Mouse (Mus musculus): ENCODE measurements around the gene Cxcl2. TPM values are rescaled to one million over a fixed set of nuclear protein-coding genes. Genes with fewer than 3 reads are reported as not detected.
A peak's percentile ranks its signal among the peaks of the same experiment; 100 is the strongest.

Cxcl2 gene
- polyA plus RNA-seq, 1 experiment from 2014 or later = not detected

DNA sequence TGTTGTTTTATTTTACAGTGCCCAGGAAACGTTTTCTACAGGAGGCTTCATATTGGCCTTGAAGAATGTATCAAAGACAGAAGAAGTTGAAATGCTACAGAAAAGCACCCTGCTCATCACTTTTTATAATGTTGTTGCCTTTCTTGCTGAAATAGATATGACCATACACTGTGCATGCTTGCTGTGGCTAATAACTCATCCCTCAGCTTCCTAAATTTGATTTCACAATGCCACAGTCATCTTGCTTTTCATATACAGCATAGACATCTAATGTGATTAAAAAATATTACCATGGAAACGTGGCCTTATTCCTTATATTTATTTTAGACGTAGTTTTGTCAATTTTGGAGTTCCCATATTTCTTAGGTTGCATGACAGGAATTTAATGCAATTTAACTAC, 6.2 kb upstream of the Cxcl2 start:
- Histone ChIP-seq H3K4me2 (no peak overlapping the region), H3K9ac (no peak overlapping the region), H3K27ac (ENCODE audit: low read depth) (no peak overlapping the region), H3K36me3 (ENCODE audit: insufficient read depth) (no peaks in the 10 kb centered on the region), H3K9me3 (ENCODE audit: low read depth, low read length) (no peaks in the 10 kb centered on the region), H3K4me3 (ENCODE audit: low read depth, low read length) (no peak overlapping the region), H3K27me3 (ENCODE audit: insufficient read depth, low read length) (no peaks in the 10 kb centered on the region), H3K4me1 (ENCODE audit: insufficient read depth) (peaks cover 2% of the 10 kb centered on the region; the same call in 1 of the 2 replicates)
- TF ChIP-seq CTCF (IDR thresholded peaks at IDR 0.05; ENCODE audit: low read depth) = no peak
- DNase-seq = no peak
- WGBS = 60% methylated on average over 3 of the region's 3 CpGs
- no peak for ATAC-seq (ENCODE audit: insufficient read depth)

DNA sequence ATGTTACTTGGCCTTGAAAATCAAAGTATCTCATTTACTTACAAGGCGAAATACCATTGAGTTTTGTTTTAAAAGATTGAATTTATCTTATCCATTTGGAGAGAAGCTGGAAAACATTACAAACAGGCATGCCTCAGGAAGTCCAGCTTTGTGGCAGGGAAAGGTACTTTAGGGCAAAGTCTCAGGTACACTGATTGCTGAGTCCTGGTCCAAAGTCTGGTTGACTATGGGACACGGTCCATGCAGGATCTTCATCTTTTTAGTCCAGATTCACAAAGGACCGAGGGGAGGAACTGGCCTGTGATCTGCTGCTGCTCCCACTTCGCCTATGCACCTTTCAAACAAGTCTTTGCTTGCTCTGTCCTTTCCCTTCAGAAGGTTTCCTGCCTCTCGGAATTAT, 4.4 kb upstream of the Cxcl2 start:
- no peak for DNase-seq
- Histone ChIP-seq H3K4me1 (ENCODE audit: insufficient read depth) (peaks cover 5% of the 10 kb centered on the region; the same call in 1 of the 2 replicates), H3K9me3 (ENCODE audit: low read depth, low read length) (no peaks in the 10 kb centered on the region), H3K4me2 (no peak overlapping the region), H3K4me3 (ENCODE audit: low read depth, low read length) (no peak overlapping the region), H3K27me3 (ENCODE audit: insufficient read depth, low read length) (peaks cover 9% of the 10 kb centered on the region), H3K27ac (ENCODE audit: low read depth) (no peak overlapping the region), H3K36me3 (ENCODE audit: insufficient read depth) (no peaks in the 10 kb centered on the region), H3K9ac (no peak overlapping the region)
- WGBS = 80% methylated on average over 5 of the region's 5 CpGs
- TF ChIP-seq CTCF (IDR thresholded peaks at IDR 0.05; ENCODE audit: low read depth) = no peak
- no peak for ATAC-seq (ENCODE audit: insufficient read depth)

- H3K27me3 ChIP-seq (ENCODE audit: insufficient read depth, low read length) = peaks cover 17% of the 10 kb centered on the region
- H3K4me1 ChIP-seq (ENCODE audit: insufficient read depth) = peaks cover 5% of the 10 kb centered on the region; the same call in 1 of the 2 replicates
- H3K4me2 ChIP-seq = no peak overlapping the region
- 36% methylated on average over 7 of the region's 7 CpGs for whole genome bisulfite sequencing
- ATAC-seq (ENCODE audit: insufficient read depth) (0 out of 2 replicates have a peak, but pooled peaks have one; percentile 51), DNase-seq (peak; percentile 82)
- H3K4me3 ChIP-seq (ENCODE audit: low read depth, low read length) = no peak overlapping the region
- no peaks in the 10 kb centered on the region for H3K9me3 ChIP-seq (ENCODE audit: low read depth, low read length)
- no peak for TF ChIP-seq CTCF (IDR thresholded peaks at IDR 0.05; ENCODE audit: low read depth)
- H3K27ac ChIP-seq (ENCODE audit: low read depth) = no peak overlapping the region; the same call in 1 of the 2 replicates
- H3K9ac ChIP-seq = no peak overlapping the region
- H3K36me3 ChIP-seq (ENCODE audit: insufficient read depth) = no peaks in the 10 kb centered on the region
Measured at GRCm38 (mm10) chr5:90900147-90900546, 3.5 kb upstream of the Cxcl2 start.

DNA sequence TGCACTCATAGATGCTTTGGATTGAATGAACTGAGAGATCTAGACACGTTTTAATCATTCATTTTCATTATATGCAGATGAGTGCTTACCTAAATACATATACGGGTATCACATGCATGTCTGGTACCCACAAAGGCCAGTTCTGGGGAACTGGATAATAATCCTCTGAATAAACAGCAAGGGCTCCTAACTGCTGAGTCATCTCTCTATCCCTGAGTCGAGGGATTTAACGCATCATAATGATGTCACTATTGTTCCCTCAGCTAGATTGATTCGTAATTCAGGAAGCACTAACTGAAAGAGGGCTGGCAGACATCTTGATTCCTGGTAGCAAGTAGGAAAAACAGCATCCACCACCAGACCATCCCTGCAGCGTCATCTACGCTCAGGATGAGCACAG, 3.0 kb upstream of the Cxcl2 start:
- no peaks in the 10 kb centered on the region for H3K9me3 ChIP-seq (ENCODE audit: low read depth, low read length)
- DNase-seq (no peak), ATAC-seq (ENCODE audit: insufficient read depth) (no peak)
- H3K4me3 ChIP-seq (ENCODE audit: low read depth, low read length) = no peak overlapping the region
- no peaks in the 10 kb centered on the region for H3K36me3 ChIP-seq (ENCODE audit: insufficient read depth)
- TF ChIP-seq CTCF (IDR thresholded peaks at IDR 0.05; ENCODE audit: low read depth) = no peak
- WGBS = 69% methylated on average over 7 of the region's 7 CpGs
- H3K4me2 ChIP-seq = no peak overlapping the region
- no peak overlapping the region for H3K9ac ChIP-seq
- peaks cover 17% of the 10 kb centered on the region for H3K27me3 ChIP-seq (ENCODE audit: insufficient read depth, low read length)
- H3K27ac ChIP-seq (ENCODE audit: low read depth) = no peak overlapping the region; the same call in 1 of the 2 replicates
- H3K4me1 ChIP-seq (ENCODE audit: insufficient read depth) = peaks cover 5% of the 10 kb centered on the region; the same call in 1 of the 2 replicates

DNA sequence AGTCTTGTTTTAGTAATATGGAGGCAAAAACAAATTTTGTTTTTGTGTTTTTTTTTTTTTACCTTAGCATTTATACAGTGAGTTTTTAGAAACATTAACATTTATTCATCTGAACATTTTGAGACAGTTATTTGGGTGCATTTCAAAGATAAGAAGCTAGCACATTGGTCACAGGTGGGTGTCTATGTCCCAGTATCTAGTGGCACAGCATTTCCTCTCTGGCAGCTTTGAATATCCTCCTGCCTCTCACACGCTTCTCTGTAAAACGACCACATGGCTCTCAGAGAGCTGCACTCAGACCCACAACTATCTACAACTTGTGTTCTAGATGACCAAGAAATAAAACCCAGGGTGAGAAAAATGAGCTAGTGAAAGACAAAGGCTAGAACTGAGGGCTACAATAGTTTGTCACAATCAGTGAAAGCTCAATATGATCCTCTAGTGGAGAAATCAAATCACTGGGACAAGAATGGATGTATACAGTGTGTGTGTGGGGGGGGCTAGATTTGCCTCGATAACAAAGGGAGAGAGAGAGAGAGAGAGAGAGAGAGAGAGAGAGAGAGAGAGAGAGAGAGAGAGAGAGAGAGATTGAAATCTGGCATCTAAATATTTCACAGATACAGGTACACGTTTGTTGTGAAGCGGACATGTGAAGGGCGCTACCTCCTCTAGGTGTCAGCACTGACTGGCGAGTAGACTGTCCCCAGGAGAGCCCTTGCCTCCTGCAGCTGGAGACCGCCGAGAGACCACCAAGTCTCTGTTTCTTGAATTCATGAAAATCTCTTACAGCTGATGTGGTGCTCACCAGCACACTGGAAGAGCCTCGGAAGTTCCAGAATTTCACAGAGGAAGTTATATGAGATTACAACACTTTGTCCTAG, 1.1 kb upstream of the Cxcl2 start:
- peak; percentile 51 for TF ChIP-seq CTCF (IDR thresholded peaks at IDR 0.05; ENCODE audit: low read depth)
- no peaks in the 10 kb centered on the region for H3K9me3 ChIP-seq (ENCODE audit: low read depth, low read length)
- H3K27ac ChIP-seq (ENCODE audit: low read depth) = no peak overlapping the region
- peak overlapping the region; percentile 23; the same call in 1 of the 2 replicates for H3K4me3 ChIP-seq (ENCODE audit: low read depth, low read length)
- no peak overlapping the region for H3K9ac ChIP-seq
- WGBS = 7% methylated on average over 10 of the region's 10 CpGs
- H3K4me2 ChIP-seq = peak overlapping the region; percentile 65
- peaks cover 5% of the 10 kb centered on the region; the same call in 1 of the 2 replicates for H3K4me1 ChIP-seq (ENCODE audit: insufficient read depth)
- H3K27me3 ChIP-seq (ENCODE audit: insufficient read depth, low read length) = peaks cover 17% of the 10 kb centered on the region
- ATAC-seq (ENCODE audit: insufficient read depth) = 0 out of 2 replicates have a peak, but pooled peaks have one; percentile 46
- peak; percentile 37 for DNase-seq
- H3K36me3 ChIP-seq (ENCODE audit: insufficient read depth) = no peaks in the 10 kb centered on the region

DNA sequence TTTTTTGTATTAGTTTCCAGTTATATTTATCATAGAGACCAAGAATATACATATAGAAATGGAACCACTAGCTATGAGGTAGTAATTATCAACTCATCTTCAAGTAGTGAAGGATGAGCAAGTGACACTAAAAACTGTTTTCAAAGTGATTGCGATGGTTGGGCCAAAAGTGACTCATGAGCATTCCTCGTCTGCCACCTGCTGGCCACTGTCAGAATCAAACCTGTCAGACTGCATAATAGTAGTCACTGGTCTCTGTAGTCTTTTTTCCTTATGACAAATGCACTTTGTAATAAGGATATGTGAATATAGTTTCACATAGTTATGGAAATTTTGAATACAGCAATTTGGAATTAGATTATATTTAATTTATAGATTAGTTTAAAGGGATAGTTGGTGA, 5.3 kb downstream of the Cxcl2 start:
- peak; percentile 88 for TF ChIP-seq CTCF (IDR thresholded peaks at IDR 0.05; ENCODE audit: low read depth)
- Histone ChIP-seq H3K27me3 (ENCODE audit: insufficient read depth, low read length) (peaks cover 11% of the 10 kb centered on the region), H3K9me3 (ENCODE audit: low read depth, low read length) (no peaks in the 10 kb centered on the region), H3K36me3 (ENCODE audit: insufficient read depth) (no peaks in the 10 kb centered on the region), H3K27ac (ENCODE audit: low read depth) (no peak overlapping the region), H3K4me1 (ENCODE audit: insufficient read depth) (no peaks in the 10 kb centered on the region), H3K4me3 (ENCODE audit: low read depth, low read length) (no peak overlapping the region), H3K4me2 (no peak overlapping the region), H3K9ac (no peak overlapping the region)
- WGBS = 0% methylated on average over 2 of the region's 2 CpGs
- DNase-seq (peak; percentile 93), ATAC-seq (ENCODE audit: insufficient read depth) (no peak)

DNA sequence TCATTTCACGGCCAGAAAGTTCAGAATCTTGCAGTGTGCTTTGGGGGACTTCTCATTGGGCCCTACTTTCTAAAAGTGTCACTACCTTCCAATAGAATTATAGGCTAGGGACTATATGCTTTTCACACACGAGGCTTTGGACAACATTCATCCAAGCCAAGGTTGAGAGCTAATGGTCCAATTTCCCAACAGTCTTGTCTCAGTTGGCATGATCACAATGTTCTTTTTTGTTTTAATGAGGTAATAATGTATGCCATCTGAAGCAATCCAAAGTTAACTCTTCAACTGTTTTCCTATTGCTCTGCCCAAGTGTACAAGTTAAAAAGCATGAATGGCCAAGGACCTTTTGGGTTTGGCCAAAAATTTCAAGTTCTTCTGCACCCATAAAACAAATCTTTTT, 15.8 kb downstream of the Cxcl2 start:
- H3K4me1 ChIP-seq (ENCODE audit: insufficient read depth) = no peaks in the 10 kb centered on the region
- 73% methylated on average over 2 of the region's 2 CpGs for WGBS
- no peak for ATAC-seq (ENCODE audit: insufficient read depth)
- no peak overlapping the region for H3K27ac ChIP-seq (ENCODE audit: low read depth)
- H3K9ac ChIP-seq = no peak overlapping the region
- DNase-seq = no peak
- no peak for TF ChIP-seq CTCF (IDR thresholded peaks at IDR 0.05; ENCODE audit: low read depth)
- H3K27me3 ChIP-seq (ENCODE audit: insufficient read depth, low read length) = no peaks in the 10 kb centered on the region
- no peaks in the 10 kb centered on the region for H3K9me3 ChIP-seq (ENCODE audit: low read depth, low read length)
- H3K4me3 ChIP-seq (ENCODE audit: low read depth, low read length) = no peak overlapping the region
- no peaks in the 10 kb centered on the region for H3K36me3 ChIP-seq (ENCODE audit: insufficient read depth)
- H3K4me2 ChIP-seq = no peak overlapping the region
